Mouse (Mus musculus) gastrocnemius, postnatal 4 days (tissue): ENCODE measurements at regions not wholly inside any gene's neighbourhood (a gene's known extent, or its start where the extent isn't known, plus 50 kb on each side); places are given as distances from the start of the nearest gene placed in this dataset.
"Not testable (repeated sequence)": the region's sequence is repeated elsewhere in the genome, so short reads cannot be mapped to it uniquely, and the experiment has no call there.

ENCODE experiments used
- DNase-seq, 2 experiments: peaks; one replicate each; pipeline ENCODE4 v3.0.0; 2021 to 2022; ENCODE audit warnings: low spot score in 2 of 2, mixed read lengths in 2 of 2

DNA sequence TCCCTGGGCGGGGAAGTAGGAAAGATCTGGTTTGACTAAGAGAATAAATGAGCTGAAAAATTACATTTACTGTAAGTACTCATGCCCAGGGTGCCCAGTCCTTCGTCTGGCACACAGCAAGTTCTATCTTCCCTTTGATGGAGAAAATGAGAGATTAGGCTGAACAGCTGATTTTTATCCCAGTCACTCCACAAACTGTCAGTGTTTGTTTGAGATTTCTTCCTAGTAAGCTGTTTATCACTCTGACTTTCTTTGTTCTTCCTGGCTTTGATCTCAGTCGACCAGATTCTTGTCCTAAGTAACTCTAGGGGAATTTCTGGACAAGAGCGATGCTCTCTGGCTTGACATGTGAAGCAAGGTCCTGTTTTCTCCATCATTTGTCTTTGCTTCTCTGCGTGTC, 710.3 kb upstream of the Nr2f1 start:
- no peak for DNase-seq

DNA sequence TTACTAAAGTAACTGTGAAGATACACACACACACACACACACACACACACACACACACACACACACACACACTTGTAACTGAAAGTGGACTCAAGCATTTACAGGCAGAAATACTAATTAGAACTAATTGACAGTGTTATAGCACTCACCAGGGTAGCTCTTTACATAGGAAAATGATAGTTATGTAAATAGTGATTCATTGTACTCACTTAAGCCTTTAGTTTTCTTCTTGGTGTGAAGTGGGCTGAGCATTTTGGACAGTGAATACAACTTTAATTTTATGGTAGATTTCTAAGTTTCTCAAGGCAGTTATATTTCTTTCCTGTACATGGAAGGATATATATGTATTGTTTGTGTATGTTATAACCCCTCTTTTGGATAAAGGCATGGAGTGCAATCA, 704.5 kb upstream of the Nr2f1 start:
- DNase-seq: no peak

DNA sequence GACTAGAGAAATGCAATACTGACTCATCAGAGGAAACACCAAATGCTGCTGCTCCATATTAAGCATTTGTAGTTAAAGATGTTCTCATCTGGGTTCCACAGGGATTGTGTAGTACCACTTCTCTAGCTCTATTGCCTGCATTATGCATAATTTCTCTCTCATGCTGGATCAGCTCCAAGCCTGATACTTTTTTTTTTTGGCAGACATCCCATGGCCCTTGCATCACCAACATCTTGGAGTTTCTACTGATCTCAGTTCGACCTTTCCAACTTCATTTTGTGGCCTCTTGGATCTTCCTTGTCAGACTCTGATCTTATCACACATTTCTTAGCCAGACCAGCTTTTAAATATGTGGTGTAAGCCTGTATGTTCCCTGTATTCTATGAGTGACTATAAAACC, 701.1 kb upstream of the Nr2f1 start:
- no peak for DNase-seq

DNA sequence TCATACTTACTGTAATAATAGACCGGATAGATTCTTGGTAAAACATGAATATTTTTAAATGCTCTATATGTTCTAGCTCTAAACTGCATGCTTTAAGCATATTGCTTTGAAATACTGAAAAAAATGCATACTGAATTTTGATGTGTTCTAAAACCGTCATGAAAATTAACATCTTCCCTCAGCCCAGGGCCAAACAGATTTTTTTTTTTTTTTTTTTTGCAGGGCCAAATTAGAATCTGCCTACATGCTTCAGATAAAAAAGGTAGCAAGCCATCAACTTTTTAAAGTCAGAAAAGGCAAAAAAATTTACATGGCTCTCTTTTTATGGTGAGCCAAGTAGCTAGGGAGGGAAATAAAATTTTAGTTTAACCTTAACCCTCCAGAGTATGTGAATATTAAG, 692.7 kb upstream of the Nr2f1 start:
- no peak for DNase-seq

DNA sequence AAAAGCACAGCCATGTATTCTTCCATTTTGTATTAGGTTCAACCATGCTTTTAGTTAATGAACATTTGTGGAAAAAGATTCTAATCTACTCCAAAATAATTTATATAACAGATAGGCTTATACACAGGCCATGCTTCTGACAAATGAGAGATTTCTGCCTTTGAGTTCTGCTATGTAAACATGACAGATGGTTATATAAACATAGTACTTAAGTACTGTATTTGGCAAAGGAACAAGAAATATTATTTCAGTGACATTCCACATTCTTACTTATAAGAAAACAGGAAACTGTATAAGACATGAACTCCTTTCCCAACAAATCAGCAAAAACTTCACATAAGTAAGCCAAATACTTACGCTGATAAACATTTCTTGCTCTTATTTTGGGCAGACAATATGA, 683.5 kb upstream of the Nr2f1 start:
- no peak for DNase-seq

DNA sequence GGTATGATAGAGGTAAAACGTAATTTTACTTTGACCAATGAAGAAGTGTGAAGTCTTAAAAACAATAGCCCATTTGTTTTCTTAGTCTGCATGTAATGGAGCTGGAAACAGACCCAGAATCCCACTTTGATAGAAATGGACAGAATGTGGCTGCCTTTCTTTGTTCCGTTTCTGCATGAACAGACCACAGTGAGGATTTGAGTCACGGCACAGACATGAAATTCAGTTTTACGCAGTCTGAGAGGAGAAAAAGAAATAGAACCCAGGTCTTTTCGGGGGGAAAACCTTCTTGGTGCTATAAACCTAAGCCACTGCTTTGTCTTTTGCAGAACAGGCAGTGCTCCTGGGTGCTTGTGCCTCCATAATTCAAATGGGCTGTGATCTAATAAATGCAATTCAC, 673.0 kb upstream of the Nr2f1 start:
- DNase-seq: no peak

DNA sequence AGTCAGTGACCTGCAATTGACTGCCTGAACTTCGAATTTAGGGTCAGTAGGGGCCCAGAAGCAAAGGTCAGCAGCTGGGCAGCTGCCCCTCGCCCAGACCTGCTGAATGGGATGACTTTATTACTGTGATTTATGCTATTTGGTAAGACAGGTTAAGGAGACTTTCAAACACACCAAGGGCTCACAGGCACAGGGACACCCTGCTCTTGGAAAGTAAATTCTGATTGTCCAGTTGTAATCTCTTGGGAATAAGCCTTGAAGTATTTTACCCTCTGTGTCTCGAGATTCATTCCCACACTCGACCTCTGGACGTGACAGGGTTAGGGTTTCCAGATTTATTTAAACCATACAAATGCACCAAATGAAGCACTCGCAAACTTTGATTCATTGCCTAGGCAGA, 672.4 kb upstream of the Nr2f1 start:
- DNase-seq: no peak

DNA sequence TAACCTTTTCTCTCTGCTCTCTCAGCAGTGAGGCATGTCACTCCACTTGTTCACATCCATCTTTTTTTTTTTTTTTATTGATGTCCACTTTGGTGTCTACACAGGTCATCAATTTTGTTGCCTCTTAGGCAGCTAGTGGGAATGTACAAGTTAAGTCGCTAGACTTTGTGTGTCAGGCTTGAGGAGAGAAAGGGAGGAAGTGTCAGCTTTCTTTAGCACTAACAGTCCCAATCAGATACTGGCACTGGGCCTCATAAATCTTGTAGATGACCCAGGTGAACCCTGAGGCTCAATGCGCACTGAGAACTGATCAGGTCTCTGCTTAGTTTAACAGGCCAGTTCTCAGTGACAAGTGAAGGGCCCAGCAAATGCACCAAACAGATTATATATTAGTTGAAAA, 671.7 kb upstream of the Nr2f1 start:
- no peak for DNase-seq

DNA sequence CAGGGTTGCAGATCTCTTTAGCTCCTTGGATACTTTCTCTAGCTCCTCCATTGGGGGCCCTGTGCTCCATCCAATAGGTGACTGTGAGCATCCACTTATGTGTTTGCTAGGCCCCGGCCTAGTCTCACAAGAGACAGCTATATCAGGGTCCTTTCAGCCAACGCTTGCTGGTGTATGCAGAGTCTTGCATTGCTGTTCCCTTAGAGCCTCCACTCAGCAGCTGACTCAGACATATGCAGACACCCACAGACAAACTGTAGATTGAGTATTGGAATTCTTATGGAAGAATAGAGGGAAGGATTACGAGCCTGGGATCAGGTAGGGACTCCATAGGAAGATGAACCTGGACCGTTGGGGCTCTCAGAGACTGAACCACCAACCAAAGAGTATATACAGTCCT, 624.8 kb upstream of the Nr2f1 start:
- DNase-seq: not testable (repeated sequence)

DNA sequence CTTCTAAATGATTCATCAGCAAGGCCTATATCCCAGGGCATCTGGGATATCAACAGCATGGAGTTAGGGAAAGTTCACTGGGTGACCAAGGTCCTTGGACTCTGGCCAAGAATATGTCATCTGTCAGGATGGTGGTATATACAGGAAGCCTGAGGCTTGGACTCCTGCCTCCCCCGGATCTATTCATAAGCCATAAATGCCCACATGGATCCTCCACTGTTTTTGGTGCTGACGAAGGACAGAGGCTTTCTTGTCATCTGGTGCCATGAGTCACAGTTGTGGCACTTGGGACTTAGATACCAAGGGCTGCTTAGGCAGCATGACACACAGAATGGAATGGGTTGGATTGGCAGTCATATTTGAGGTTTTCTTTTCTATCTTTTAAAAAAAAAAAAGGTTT, 610.1 kb upstream of the Nr2f1 start:
- no peak for DNase-seq

DNA sequence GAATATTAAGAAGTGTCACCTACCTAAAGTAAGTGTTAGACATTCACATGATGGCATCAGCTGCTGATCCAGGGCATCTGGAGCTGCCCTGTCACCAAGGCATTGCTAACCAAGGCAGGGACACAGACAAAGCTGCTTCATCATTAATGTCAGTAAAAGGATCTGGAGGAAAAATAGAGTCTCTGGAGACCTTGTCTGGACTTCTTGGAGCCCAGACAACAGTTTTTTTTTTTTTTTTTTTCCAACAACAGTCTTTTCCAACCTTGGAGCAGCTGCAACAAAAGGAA, 603.2 kb upstream of the Nr2f1 start:
- DNase-seq: no peak

DNA sequence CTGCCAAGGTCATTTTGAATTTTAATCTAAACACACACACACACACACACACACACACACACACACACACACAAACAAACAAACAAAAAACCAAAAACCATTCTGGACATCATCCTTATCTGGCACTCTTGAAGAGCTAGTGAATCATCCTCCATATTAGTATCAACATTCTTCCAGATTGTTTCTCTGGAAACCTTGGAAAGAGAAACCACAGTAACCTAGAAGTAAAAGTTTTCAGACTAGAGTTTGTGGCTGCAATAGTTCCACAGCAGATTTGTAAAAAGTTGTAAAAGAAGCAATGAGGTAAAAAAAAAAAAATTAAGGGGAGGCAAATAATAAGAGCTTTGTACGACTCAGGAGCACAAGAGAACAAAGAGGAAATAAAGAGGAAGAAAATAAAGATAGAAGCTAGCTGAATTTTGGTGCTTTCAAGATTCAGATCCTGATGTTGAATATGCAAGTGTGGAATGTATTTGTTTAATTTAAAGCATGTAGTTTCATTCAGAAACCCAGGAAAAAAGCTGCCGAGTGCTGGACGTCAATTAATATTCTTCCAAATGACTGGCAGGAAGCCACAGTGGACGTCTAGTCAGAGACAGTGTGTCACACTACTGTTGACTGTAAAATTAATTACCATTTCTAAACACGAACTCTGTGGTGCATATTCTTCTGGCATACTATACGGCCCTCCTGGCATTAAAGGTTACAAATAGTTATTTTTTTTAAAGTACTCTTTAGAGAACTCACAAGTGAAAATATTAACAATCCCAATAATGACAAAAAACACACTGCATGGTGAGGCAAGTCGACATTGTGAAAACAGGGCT, 602.7 kb upstream of the Nr2f1 start:
- DNase-seq: no peak

DNA sequence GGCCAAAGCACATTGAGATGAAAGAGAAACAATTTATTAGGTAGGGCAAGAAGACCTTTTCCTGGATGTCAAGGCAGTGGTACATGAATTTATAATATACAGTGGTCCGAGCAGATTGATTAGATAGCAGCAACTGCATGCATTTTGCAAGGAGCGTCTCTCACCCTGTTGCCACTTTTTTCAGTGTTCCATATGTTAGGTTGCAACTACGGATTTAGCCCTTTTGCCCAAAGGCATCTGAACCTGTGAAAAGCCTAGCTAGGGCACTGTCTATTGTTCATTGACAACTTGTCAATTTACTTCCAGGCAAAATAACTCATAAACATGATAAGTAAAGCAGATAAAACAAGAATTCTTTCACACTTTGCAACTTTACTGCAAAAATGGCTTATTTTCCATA, 600.1 kb upstream of the Nr2f1 start:
- no peak for DNase-seq

DNA sequence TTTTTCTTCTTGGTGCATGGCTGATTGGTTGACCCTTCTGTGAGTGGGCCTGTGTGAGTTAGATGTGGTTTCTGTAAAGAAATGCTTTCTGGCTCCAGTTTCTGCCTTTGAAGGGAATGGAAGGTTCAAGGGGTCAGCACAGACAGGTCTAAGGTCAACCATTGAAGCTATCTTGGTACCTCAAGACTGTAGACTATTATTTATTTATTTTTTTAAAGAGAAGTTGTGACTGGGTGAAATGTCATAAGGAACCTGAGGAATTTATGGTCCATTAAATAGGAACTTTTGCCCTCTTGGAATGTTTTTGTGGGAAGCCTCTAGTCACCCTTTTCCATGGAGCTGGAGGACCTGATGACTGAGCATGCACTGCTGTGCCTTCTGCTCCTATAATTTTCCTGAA, 595.7 kb upstream of the Nr2f1 start:
- DNase-seq: no peak

DNA sequence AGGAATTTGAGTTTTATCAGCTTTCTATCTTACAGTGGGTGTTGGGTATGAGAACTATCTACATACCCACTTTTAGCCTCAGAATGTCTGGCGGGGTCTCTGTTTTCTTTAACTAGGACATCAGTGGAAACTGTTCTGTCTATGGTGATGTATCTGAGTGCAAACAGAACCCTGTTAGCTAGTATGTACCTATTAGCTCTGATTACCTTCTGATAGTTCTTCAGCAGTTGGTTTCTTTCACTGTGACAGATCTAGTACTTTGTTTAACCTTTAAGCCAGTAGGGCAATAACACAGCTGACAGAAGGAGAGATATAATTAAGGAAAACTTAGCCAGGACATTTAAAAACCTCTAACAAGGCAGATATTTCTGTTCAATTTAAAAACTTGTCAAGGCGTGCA, 584.7 kb upstream of the Nr2f1 start:
- no peak for DNase-seq

DNA sequence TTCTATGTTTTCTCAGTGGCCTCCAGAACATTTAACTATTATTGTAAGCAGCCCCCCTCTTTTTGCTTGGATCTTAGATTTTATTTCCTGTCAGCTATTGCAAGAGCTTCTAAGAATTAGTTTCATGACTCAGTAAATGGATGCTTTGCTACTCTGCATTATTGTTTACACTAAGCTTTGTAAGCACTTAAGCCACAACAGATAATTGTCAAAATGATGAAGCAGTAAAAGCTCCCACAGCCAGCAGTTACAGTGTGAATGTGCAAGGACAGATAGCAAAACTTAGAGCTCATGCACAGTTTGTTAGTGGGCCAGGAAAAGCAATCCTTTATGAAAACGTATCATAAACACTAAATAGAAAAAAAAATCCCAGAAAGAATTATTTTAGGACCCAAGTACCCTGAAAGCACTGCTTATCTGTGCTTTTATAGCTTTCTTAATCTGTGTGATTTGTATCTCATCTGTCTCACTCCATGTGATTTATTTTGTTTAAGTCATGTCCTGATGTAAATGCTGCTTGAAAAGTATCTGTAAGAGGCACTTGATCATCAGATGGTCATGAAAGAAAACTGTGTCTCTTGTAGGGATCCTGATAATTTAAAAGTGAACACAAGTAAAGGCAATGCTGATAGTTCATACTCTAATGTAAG, 584.2 kb upstream of the Nr2f1 start:
- DNase-seq: no peak
